Mouse (Mus musculus): Measurements from ENCODE around the gene Gm14139. TPM values are rescaled to one million over a fixed set of nuclear protein-coding genes. Genes with fewer than 3 reads are reported as not detected.
"Not testable (repeated sequence)": the region's sequence is repeated elsewhere in the genome, so short reads cannot be mapped to it uniquely, and the experiment has no call there.

Gene Gm14139
- total RNA-seq (2014; rRNA removed; ENCODE audit: low replicate concordance) = not detected in 2 replicates
- not detected in 2 replicates for polyA plus RNA-seq (2015; fragmentation: Nextera tagmentation; extraction: Ambion mirVana)

- not testable (repeated sequence) for H3K27me3 ChIP-seq (ENCODE audit: control insufficient read depth, insufficient read depth, low read length); H3K4me1 ChIP-seq (ENCODE audit: control insufficient read depth, insufficient read depth); ATAC-seq (ENCODE audit: insufficient read depth, low read depth); DNase-seq (ENCODE audit: low spot score); H3K9ac ChIP-seq (replicated peaks; ENCODE audit: low read depth, low read length); H3K27ac ChIP-seq (ENCODE audit: low read depth); H3K4me3 ChIP-seq (ENCODE audit: low read depth, low read length); H3K4me2 ChIP-seq (ENCODE audit: low read depth, low read length); H3K9me3 ChIP-seq (replicated peaks; ENCODE audit: control insufficient read depth, low read length); H3K36me3 ChIP-seq (replicated peaks; ENCODE audit: control insufficient read depth, insufficient read depth, low read length)
- 63% methylated on average over 7 of the region's 7 CpGs for WGBS
These were observed at the start of gene Gm14139 for GRCm38 (mm10) chr2:150181570-150181999. Gene Gm14139, plus strand, starts transcription at chr2:150181755.

GRCm38 (mm10) chr2:150132002-150132401 is 49.6 kb upstream of the Gm14139 start:
- not testable (repeated sequence) for DNase-seq (ENCODE audit: low spot score); H3K27me3 ChIP-seq (ENCODE audit: control insufficient read depth, insufficient read depth, low read length); ATAC-seq (ENCODE audit: insufficient read depth, low read depth); H3K4me2 ChIP-seq (ENCODE audit: low read depth, low read length); H3K9ac ChIP-seq (replicated peaks; ENCODE audit: low read depth, low read length); H3K27ac ChIP-seq (ENCODE audit: low read depth); H3K9me3 ChIP-seq (replicated peaks; ENCODE audit: control insufficient read depth, low read length); H3K36me3 ChIP-seq (replicated peaks; ENCODE audit: control insufficient read depth, insufficient read depth, low read length); H3K4me1 ChIP-seq (ENCODE audit: control insufficient read depth, insufficient read depth); H3K4me3 ChIP-seq (ENCODE audit: low read depth, low read length)
- WGBS = 68% methylated on average over 1 of the region's 1 CpGs

- no peak for ATAC-seq (ENCODE audit: insufficient read depth, low read depth)
- WGBS = 67% methylated on average over 2 of the region's 2 CpGs
These were observed 48.8 kb upstream of the Gm14139 start for GRCm38 (mm10) chr2:150132773-150133172.

GRCm38 (mm10) chr2:150136435-150136897 is 45.1 kb upstream of the Gm14139 start, which contains the start of gene Zfp120:
Gene Zfp120, minus strand, starts transcription at chr2:150136708.
- WGBS = 0% methylated on average over 13 of the region's 13 CpGs
- peak; percentile 100 for ATAC-seq (ENCODE audit: insufficient read depth, low read depth)

More at GRCm38 (mm10) chr2:150132773-150133172, 48.8 kb upstream of the Gm14139 start:
- H3K36me3 ChIP-seq (replicated peaks; ENCODE audit: control insufficient read depth, insufficient read depth, low read length) = 0 out of 2 replicates have a peak, but pooled peaks cover 3% of the 10 kb centered on the region
- no peak overlapping the region for H3K9ac ChIP-seq (replicated peaks; ENCODE audit: low read depth, low read length)
- no peak for DNase-seq (ENCODE audit: low spot score)
- H3K4me3 ChIP-seq (ENCODE audit: low read depth, low read length) = no peak overlapping the region
- no peak for TF ChIP-seq EP300 (IDR thresholded peaks at IDR 0.05; ENCODE audit: low read depth)
- no peak for TF ChIP-seq CTCF (IDR thresholded peaks at IDR 0.05; ENCODE audit: low read depth)
- no peak overlapping the region for H3K4me2 ChIP-seq (ENCODE audit: low read depth, low read length)
- no peak overlapping the region for H3K27ac ChIP-seq (ENCODE audit: low read depth)
- H3K9me3 ChIP-seq (replicated peaks; ENCODE audit: control insufficient read depth, low read length) = no peaks in the 10 kb centered on the region; the same call in 1 of the 2 replicates
- no peaks in the 10 kb centered on the region for H3K27me3 ChIP-seq (ENCODE audit: control insufficient read depth, insufficient read depth, low read length)
- H3K4me1 ChIP-seq (ENCODE audit: control insufficient read depth, insufficient read depth) = peaks cover 6% of the 10 kb centered on the region

GRCm38 (mm10) chr2:150166703-150167102 is 14.9 kb upstream of the Gm14139 start:
- Histone ChIP-seq H3K9ac (replicated peaks; ENCODE audit: low read depth, low read length) (no peak overlapping the region), H3K27me3 (ENCODE audit: control insufficient read depth, insufficient read depth, low read length) (no peaks in the 10 kb centered on the region), H3K36me3 (replicated peaks; ENCODE audit: control insufficient read depth, insufficient read depth, low read length) (no peaks in the 10 kb centered on the region), H3K4me2 (ENCODE audit: low read depth, low read length) (no peak overlapping the region), H3K4me3 (ENCODE audit: low read depth, low read length) (no peak overlapping the region), H3K27ac (ENCODE audit: low read depth) (no peak overlapping the region), H3K4me1 (ENCODE audit: control insufficient read depth, insufficient read depth) (no peaks in the 10 kb centered on the region), H3K9me3 (replicated peaks; ENCODE audit: control insufficient read depth, low read length) (no peaks in the 10 kb centered on the region)
- ATAC-seq (ENCODE audit: insufficient read depth, low read depth) (no peak), DNase-seq (ENCODE audit: low spot score) (no peak)
- TF ChIP-seq EP300 (IDR thresholded peaks at IDR 0.05; ENCODE audit: low read depth) (no peak), CTCF (IDR thresholded peaks at IDR 0.05; ENCODE audit: low read depth) (no peak)

More at GRCm38 (mm10) chr2:150136435-150136897, 45.1 kb upstream of the Gm14139 start, which contains the start of gene Zfp120:
- Histone ChIP-seq H3K4me3 (ENCODE audit: low read depth, low read length) (peak within 1 kb of the TSS; percentile 92), H3K9ac (replicated peaks; ENCODE audit: low read depth, low read length) (peak within 1 kb of the TSS; percentile 84), H3K4me2 (ENCODE audit: low read depth, low read length) (peak within 1 kb of the TSS; percentile 83), H3K27me3 (ENCODE audit: control insufficient read depth, insufficient read depth, low read length) (no peaks in the 10 kb centered on the region), H3K9me3 (replicated peaks; ENCODE audit: control insufficient read depth, low read length) (no peaks in the 10 kb centered on the region), H3K27ac (ENCODE audit: low read depth) (peak within 1 kb of the TSS; percentile 83), H3K36me3 (replicated peaks; ENCODE audit: control insufficient read depth, insufficient read depth, low read length) (0 out of 2 replicates have a peak, but pooled peaks cover 3% of the 10 kb centered on the region), H3K4me1 (ENCODE audit: control insufficient read depth, insufficient read depth) (peaks cover 6% of the 10 kb centered on the region)
- peak; percentile 95 for DNase-seq (ENCODE audit: low spot score)
- no peak for TF ChIP-seq EP300 (IDR thresholded peaks at IDR 0.05; ENCODE audit: low read depth)
- no peak for TF ChIP-seq CTCF (IDR thresholded peaks at IDR 0.05; ENCODE audit: low read depth)

- ATAC-seq (ENCODE audit: insufficient read depth, low read depth) (no peak), DNase-seq (ENCODE audit: low spot score) (no peak)
- H3K4me2 ChIP-seq (ENCODE audit: low read depth, low read length) = no peak overlapping the region
- no peaks in the 10 kb centered on the region for H3K4me1 ChIP-seq (ENCODE audit: control insufficient read depth, insufficient read depth)
- H3K27me3 ChIP-seq (ENCODE audit: control insufficient read depth, insufficient read depth, low read length) = no peaks in the 10 kb centered on the region
- H3K9ac ChIP-seq (replicated peaks; ENCODE audit: low read depth, low read length) = no peak overlapping the region
- no peak for TF ChIP-seq EP300 (IDR thresholded peaks at IDR 0.05; ENCODE audit: low read depth)
- no peak for TF ChIP-seq CTCF (IDR thresholded peaks at IDR 0.05; ENCODE audit: low read depth)
- no peak overlapping the region for H3K4me3 ChIP-seq (ENCODE audit: low read depth, low read length)
- no peaks in the 10 kb centered on the region for H3K36me3 ChIP-seq (replicated peaks; ENCODE audit: control insufficient read depth, insufficient read depth, low read length)
- H3K9me3 ChIP-seq (replicated peaks; ENCODE audit: control insufficient read depth, low read length) = 0 out of 2 replicates have a peak, but pooled peaks cover 5% of the 10 kb centered on the region
- no peak overlapping the region for H3K27ac ChIP-seq (ENCODE audit: low read depth)
These were observed 7.7 kb upstream of the Gm14139 start for GRCm38 (mm10) chr2:150173833-150174232.

- ATAC-seq (ENCODE audit: insufficient read depth, low read depth); H3K9me3 ChIP-seq (replicated peaks; ENCODE audit: control insufficient read depth, low read length); H3K4me3 ChIP-seq (ENCODE audit: low read depth, low read length); H3K27ac ChIP-seq (ENCODE audit: low read depth); DNase-seq (ENCODE audit: low spot score); H3K9ac ChIP-seq (replicated peaks; ENCODE audit: low read depth, low read length); H3K4me1 ChIP-seq (ENCODE audit: control insufficient read depth, insufficient read depth); H3K4me2 ChIP-seq (ENCODE audit: low read depth, low read length); H3K27me3 ChIP-seq (ENCODE audit: control insufficient read depth, insufficient read depth, low read length); H3K36me3 ChIP-seq (replicated peaks; ENCODE audit: control insufficient read depth, insufficient read depth, low read length): not testable (repeated sequence)
- WGBS = 61% methylated on average over 4 of the region's 4 CpGs
These were observed 2.0 kb upstream of the Gm14139 start, which contains the start of gene Gm10770 for GRCm38 (mm10) chr2:150179579-150179978. Gene Gm10770, minus strand, starts transcription at chr2:150179679.

GRCm38 (mm10) chr2:150181046-150181445 is 509 bp upstream of the Gm14139 start:
- H3K4me3 ChIP-seq (ENCODE audit: low read depth, low read length); H3K9ac ChIP-seq (replicated peaks; ENCODE audit: low read depth, low read length); H3K27me3 ChIP-seq (ENCODE audit: control insufficient read depth, insufficient read depth, low read length); H3K4me1 ChIP-seq (ENCODE audit: control insufficient read depth, insufficient read depth); DNase-seq (ENCODE audit: low spot score); ATAC-seq (ENCODE audit: insufficient read depth, low read depth); H3K27ac ChIP-seq (ENCODE audit: low read depth); H3K9me3 ChIP-seq (replicated peaks; ENCODE audit: control insufficient read depth, low read length); H3K36me3 ChIP-seq (replicated peaks; ENCODE audit: control insufficient read depth, insufficient read depth, low read length); H3K4me2 ChIP-seq (ENCODE audit: low read depth, low read length): not testable (repeated sequence)
